Mouse (Mus musculus) MN1 (cell line): ENCODE measurements around the gene Hsd17b2.
"Not testable (repeated sequence)": the region's sequence is repeated elsewhere in the genome, so short reads cannot be mapped to it uniquely, and the experiment has no call there.

Source experiments
- DNase-seq: peaks from one replicate; pipeline ENCODE4 v3.0.0-alpha.2; 2016; ENCODE audit warnings: low spot score

Gene Hsd17b2

GRCm38 (mm10) chr8:117715896-117716295, 14.2 kb downstream of the Hsd17b2 start:
- no peak for DNase-seq

- no peak for DNase-seq
Observed at GRCm38 (mm10) chr8:117718152-117718860, 16.6 kb downstream of the Hsd17b2 start.

GRCm38 (mm10) chr8:117726467-117726866, 24.8 kb downstream of the Hsd17b2 start:
- no peak for DNase-seq

GRCm38 (mm10) chr8:117727561-117727960, 25.9 kb downstream of the Hsd17b2 start:
- DNase-seq: no peak

- no peak for DNase-seq
Observed at GRCm38 (mm10) chr8:117728234-117728633, 26.5 kb downstream of the Hsd17b2 start.

GRCm38 (mm10) chr8:117730980-117731379, 29.3 kb downstream of the Hsd17b2 start:
- DNase-seq: no peak

- DNase-seq: no peak
Observed at GRCm38 (mm10) chr8:117736657-117737175, 35.0 kb downstream of the Hsd17b2 start.

- not testable (repeated sequence) for DNase-seq
Observed at GRCm38 (mm10) chr8:117738206-117738605, 36.5 kb downstream of the Hsd17b2 start.

- DNase-seq: no peak
Observed at GRCm38 (mm10) chr8:117740387-117740998, 38.8 kb downstream of the Hsd17b2 start.

GRCm38 (mm10) chr8:117742431-117743012, 40.8 kb downstream of the Hsd17b2 start:
- no peak for DNase-seq

- no peak for DNase-seq
Observed at GRCm38 (mm10) chr8:117746651-117747050, 44.9 kb downstream of the Hsd17b2 start.

- no peak for DNase-seq
Observed at GRCm38 (mm10) chr8:117747428-117747827, 45.7 kb downstream of the Hsd17b2 start.

GRCm38 (mm10) chr8:117747886-117748730, 46.4 kb downstream of the Hsd17b2 start:
- DNase-seq: no peak

- no peak for DNase-seq
Observed at GRCm38 (mm10) chr8:117749436-117749835, 47.7 kb downstream of the Hsd17b2 start.

GRCm38 (mm10) chr8:117757900-117758299, 56.2 kb downstream of the Hsd17b2 start:
- no peak for DNase-seq

GRCm38 (mm10) chr8:117762776-117763175, 61.1 kb downstream of the Hsd17b2 start:
- no peak for DNase-seq

- DNase-seq: no peak
Observed at GRCm38 (mm10) chr8:117764625-117765024, 62.9 kb downstream of the Hsd17b2 start.

- no peak for DNase-seq
Observed at GRCm38 (mm10) chr8:117765947-117766346, 64.2 kb downstream of the Hsd17b2 start.

- no peak for DNase-seq
Observed at GRCm38 (mm10) chr8:117768971-117769370, 67.3 kb downstream of the Hsd17b2 start.

- no peak for DNase-seq
Observed at GRCm38 (mm10) chr8:117771115-117771836, 69.6 kb downstream of the Hsd17b2 start.

GRCm38 (mm10) chr8:117772126-117772525, 70.4 kb downstream of the Hsd17b2 start:
- DNase-seq: no peak
